Mouse (Mus musculus) liver, adult 10 weeks (tissue): ENCODE results near the gene Spatc1l. TPM values are rescaled to one million over a fixed set of nuclear protein-coding genes. Genes with fewer than 3 reads are reported as not detected.

Experiments
- polyA plus RNA-seq: library from polyadenylated mRNA; stranded (reverse); fragments of 350-450 nt; fragmentation: Illumina TruSeq; extraction: RNeasy Lipid Tissue Mini Kit (QIAGEN cat#74804); gene quantifications from one replicate; pipeline ENCODE4 v1.2.3, GENCODE M21; 2014; ENCODE audit warnings: low read depth, low replicate concordance

Gene Spatc1l
- polyA plus RNA-seq = not detected

DNA sequence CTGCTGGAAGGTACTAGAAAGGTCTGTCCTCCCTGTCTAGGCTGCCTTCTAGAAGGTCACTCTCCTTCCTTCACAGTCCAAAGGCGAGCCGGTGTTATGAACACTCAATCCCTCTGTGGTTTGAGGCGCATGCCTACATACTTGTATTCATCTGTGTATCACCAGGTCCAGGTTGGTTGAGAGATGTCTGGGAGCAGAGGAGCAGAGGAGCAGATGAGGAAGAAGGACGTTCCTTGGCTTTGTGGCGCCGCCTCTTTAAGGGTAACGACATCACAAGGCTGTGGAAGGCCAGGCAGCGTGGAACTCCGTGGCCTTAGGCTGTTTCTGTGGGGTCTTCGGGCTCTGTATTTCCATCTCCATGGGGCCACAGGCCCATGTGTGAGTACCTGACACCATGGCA lies at the start of gene Spatc1l:
Spatc1l (plus strand) TSS at position 301 of the 400 bp plus-strand sequence.

DNA sequence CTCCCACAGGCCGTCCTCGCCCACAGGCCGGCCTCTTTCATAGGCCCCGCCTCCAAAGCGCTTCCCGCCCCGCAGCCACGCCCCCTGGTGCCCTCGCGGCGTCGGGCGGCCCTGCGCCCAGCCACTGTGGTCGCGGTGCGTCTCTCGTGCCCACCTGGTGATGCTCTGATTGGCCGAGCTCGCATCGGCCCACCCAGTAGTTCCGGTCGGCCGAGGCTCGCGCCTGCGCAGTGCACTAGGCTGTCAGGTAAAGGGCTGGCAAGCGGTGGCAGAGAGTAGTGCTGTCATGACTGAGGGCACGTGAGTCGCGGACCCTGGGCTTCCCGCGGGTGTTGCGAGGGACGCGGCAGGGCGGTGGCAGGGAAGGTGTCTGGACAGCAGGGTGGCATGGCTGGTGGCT lies 30.7 kb upstream of the Spatc1l start, which contains the start of gene Lss:
Lss (plus strand) TSS at position 214 of the 400 bp plus-strand sequence.

DNA sequence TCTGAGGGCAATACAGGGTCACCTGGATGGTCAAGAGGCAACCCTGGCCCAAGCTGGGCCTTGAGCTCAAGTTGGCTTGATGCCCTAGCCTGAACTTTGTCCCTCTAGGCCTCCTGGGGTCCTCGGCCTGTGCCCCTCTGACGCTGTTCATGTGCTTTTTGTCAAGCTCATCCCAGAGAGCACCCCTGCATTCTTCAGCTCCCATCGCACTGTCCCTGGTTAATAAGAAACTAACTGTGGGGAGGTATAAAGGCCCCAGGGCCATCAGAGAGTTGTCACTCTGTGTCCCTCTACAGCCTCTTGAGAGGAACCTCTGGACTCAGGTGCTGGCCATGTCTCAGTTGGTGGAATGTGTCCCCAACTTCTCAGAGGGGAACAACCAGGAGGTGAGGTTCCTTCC lies 13.3 kb downstream of the Spatc1l start, which contains the start of gene Ftcd:
Ftcd (plus strand) TSS at position 275 of the 400 bp plus-strand sequence.

Other genes with a start within 250 kb of the Spatc1l start
- 1.2 TPM for gene Dip2a, start 217.0 kb upstream of the Spatc1l start, polyA plus RNA-seq
- not detected for gene AC141477.1, start 121.8 kb upstream of the Spatc1l start, polyA plus RNA-seq
- gene Pcnt, start 119.5 kb upstream of the Spatc1l start, polyA plus RNA-seq = 2.6 TPM
- gene 2610028H24Rik, start 113.2 kb upstream of the Spatc1l start, polyA plus RNA-seq = not detected
- 6.0 TPM for gene Mcm3ap, start 93.3 kb upstream of the Spatc1l start, polyA plus RNA-seq
- gene Ybey, start 93.2 kb upstream of the Spatc1l start, polyA plus RNA-seq = 1.2 TPM
- gene Lss, start 30.7 kb upstream of the Spatc1l start, polyA plus RNA-seq = 13.8 TPM
- 61.6 TPM for gene Ftcd, start 13.4 kb downstream of the Spatc1l start, polyA plus RNA-seq
- 0.34 TPM for gene Col6a2, start 61.4 kb downstream of the Spatc1l start, polyA plus RNA-seq
- 1.1 TPM for gene Col6a1, start 163.9 kb downstream of the Spatc1l start, polyA plus RNA-seq